Mouse (Mus musculus) heart, postnatal 0 days (tissue): ENCODE results near the gene Ice2. TPM values are rescaled to one million over a fixed set of nuclear protein-coding genes. Genes with fewer than 3 reads are reported as not detected.

Experiments used
- ATAC-seq: fragments of 200-750 bp; cut with Nextera tagmentation; 2 replicates; pipeline ENCODE4 v1.8.0; 2017; ENCODE audit warnings: low read depth, moderate number of reproducible peaks, moderate library complexity; ENCODE audit not compliant: insufficient read depth
- DNase-seq: peaks from one replicate; pipeline ENCODE4 v3.0.0-alpha.2; 2016; ENCODE audit warnings: low spot score
- H3K27ac ChIP-seq: fragments of 300-500 bp; sonication (generic); 2 replicates; pipeline ENCODE4 v1.5.1; 2014; ENCODE audit warnings: low read depth, mild to moderate bottlenecking
- H3K27me3 ChIP-seq: fragments of 300-500 bp; sonication (generic); 2 replicates; pipeline ENCODE4 v1.6.1; 2014; ENCODE audit warnings: low read length, mixed read lengths; ENCODE audit not compliant: control insufficient read depth, insufficient read depth
- H3K36me3 ChIP-seq: fragments of 300-500 bp; sonication (generic); replicated peaks from 2 replicates; pipeline ENCODE4 v1.6.1; 2014; ENCODE audit warnings: low read length, mixed read lengths; ENCODE audit not compliant: control insufficient read depth, insufficient read depth
- H3K4me1 ChIP-seq: fragments of 300-500 bp; sonication (generic); 2 replicates; pipeline ENCODE4 v1.6.1; 2014; ENCODE audit warnings: antibody characterized with exemption; ENCODE audit not compliant: control insufficient read depth, insufficient read depth
- H3K4me2 ChIP-seq: fragments of 300-500 bp; sonication (generic); 2 replicates; pipeline ENCODE4 v1.6.1; 2014; ENCODE audit warnings: low read depth, mild to moderate bottlenecking, low read length, moderate library complexity
- H3K4me3 ChIP-seq: fragments of 300-500 bp; sonication (generic); 2 replicates; pipeline ENCODE4 v1.5.1; 2014; ENCODE audit warnings: low read depth, low read length
- H3K9ac ChIP-seq: fragments of 300-500 bp; sonication (generic); replicated peaks from 2 replicates; pipeline ENCODE4 v1.6.1; 2014; ENCODE audit warnings: low read depth, low read length, mixed read lengths
- H3K9me3 ChIP-seq: fragments of 300-500 bp; sonication (generic); replicated peaks from 2 replicates; pipeline ENCODE4 v1.6.1; 2016; ENCODE audit warnings: low read length; ENCODE audit not compliant: control insufficient read depth
- CTCF ChIP-seq: IDR thresholded peaks from 2 replicates; pipeline ENCODE4 v1.5.1; 2016; ENCODE audit warnings: antibody characterized with exemption, control low read depth, low read depth
- EP300 ChIP-seq: IDR thresholded peaks from 2 replicates; pipeline ENCODE4 v1.6.1; 2016; ENCODE audit warnings: antibody characterized with exemption, low read depth
- WGBS: fragments of 180-500 bp; shearing (Covaris S2); extraction: QIAGEN DNeasy Blood & Tissue Kit; methylation state at CpG from one replicate; pipeline ENCODE4 v1.1.7; 2014; 5-methylcytosine and 5-hydroxymethylcytosine counted together
- polyA plus RNA-seq: library from polyadenylated mRNA; unstranded; fragments of >200 nt; fragmentation: Nextera tagmentation; extraction: Ambion mirVana; gene quantifications from 2 replicates; pipeline ENCODE4 v1.2.1, GENCODE M21; 2015
- total RNA-seq: library from RNA; depleted of rRNA; stranded (reverse); fragments of >200 nt; gene quantifications from 2 replicates; pipeline ENCODE4 v1.2.3, GENCODE M21; 2014; ENCODE audit warnings: low replicate concordance

Ice2 gene
- total and polyA plus RNA-seq, 2 experiments from 2014 or later: 5.9 to 6.4 TPM

DNA sequence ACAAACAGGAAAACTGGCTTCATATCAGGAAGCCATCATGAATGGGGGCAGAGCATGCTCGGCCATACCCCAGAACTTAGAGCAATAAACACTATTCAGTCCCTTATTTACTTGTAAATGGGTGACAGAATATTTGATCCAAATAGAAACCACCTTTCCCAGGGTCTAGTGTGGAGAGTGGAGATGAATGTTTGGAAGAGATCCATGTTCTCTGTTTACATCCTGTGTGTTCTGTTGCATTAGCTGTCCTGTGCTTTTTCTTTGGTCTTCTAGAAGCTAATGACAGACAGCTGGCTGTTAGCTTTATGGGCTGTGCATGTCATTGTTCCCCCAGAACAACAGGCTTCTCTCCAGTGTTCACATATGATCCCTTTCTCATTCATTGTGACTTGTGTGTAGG is 12.8 kb upstream of the Ice2 start:
- Histone ChIP-seq H3K36me3 (no peaks in the 10 kb centered on the region), H3K4me3 (no peak overlapping the region), H3K9me3 (no peaks in the 10 kb centered on the region), H3K9ac (no peak overlapping the region), H3K4me2 (no peak overlapping the region), H3K27me3 (no peaks in the 10 kb centered on the region), H3K4me1 (no peaks in the 10 kb centered on the region), H3K27ac (no peak overlapping the region)
- 73% methylated on average over 1 of the region's 1 CpGs for WGBS
- TF ChIP-seq CTCF: no peak
- ATAC-seq: no peak
- DNase-seq: no peak

DNA sequence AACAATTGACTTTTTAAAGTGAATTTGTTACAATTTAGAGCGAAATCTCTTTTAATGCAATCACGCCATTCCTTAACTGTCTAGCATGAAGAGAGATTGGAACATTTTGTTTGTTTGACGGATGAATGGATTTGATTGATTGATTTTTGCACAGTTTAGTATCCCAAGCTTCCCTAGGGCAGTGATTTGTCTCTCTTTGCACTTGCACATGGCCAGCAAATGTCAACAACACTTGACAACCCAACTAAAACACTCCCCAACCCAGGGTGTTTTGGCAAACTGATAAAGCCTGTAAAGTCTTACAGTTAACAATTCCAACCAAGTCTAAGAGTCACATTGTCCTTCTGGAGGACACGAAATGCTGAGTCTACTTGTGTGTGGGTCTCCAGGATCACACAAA is 10.4 kb upstream of the Ice2 start:
- Histone ChIP-seq H3K9me3 (no peaks in the 10 kb centered on the region), H3K36me3 (no peaks in the 10 kb centered on the region), H3K27ac (no peak overlapping the region), H3K4me2 (no peak overlapping the region), H3K9ac (no peak overlapping the region), H3K4me3 (no peak overlapping the region), H3K4me1 (no peaks in the 10 kb centered on the region), H3K27me3 (no peaks in the 10 kb centered on the region)
- no peak for DNase-seq
- no peak for ATAC-seq
- 79% methylated on average over 4 of the region's 4 CpGs for WGBS
- TF ChIP-seq CTCF (no peak), EP300 (no peak)

DNA sequence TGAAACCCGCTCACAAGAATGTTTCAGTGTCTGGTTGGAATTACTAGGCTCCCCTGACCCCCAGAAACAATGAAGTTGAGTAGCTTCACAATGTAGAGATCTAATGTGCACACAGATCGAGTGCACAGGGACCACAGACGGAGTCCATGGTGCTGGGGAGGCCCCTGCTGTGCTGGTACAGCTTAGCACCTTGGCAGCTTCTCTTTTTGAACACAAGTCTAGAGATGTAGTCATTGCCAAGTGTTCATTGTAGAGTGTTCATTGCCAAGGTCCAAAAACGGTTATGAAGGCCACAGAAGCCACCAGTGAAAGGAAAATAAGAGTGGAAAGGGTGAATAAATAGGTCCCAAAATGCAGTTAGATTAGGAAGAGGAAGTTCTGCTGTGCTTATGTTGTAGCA is 7.1 kb upstream of the Ice2 start:
- Histone ChIP-seq H3K4me1 (no peaks in the 10 kb centered on the region), H3K36me3 (no peaks in the 10 kb centered on the region), H3K9ac (no peak overlapping the region), H3K4me3 (no peak overlapping the region), H3K27me3 (no peaks in the 10 kb centered on the region), H3K9me3 (no peaks in the 10 kb centered on the region), H3K27ac (no peak overlapping the region), H3K4me2 (no peak overlapping the region)
- TF ChIP-seq CTCF (no peak), EP300 (no peak)
- ATAC-seq: no peak
- DNase-seq: no peak
- 72% methylated on average over 4 of the region's 4 CpGs for WGBS

DNA sequence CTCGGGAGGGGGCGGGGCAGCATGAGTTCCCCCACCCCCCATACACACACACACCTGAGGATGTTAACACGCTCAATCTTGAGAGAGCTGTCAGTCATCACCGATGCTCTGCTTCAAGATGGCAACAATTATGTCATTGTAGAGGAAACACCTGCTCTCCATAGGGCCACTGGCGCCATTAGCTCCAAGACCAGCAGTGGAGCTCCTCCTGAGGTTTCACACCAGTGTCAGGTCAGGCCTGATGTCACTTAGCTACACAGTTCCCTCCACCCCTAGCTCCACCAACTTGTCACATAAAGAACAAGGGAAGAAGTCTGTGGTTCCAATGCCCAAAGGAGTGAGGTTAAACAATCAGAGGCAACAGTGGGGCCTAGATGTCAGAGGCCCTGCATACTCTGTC is 3.5 kb upstream of the Ice2 start:
- Histone ChIP-seq H3K4me3 (no peak overlapping the region), H3K36me3 (no peaks in the 10 kb centered on the region), H3K4me1 (peaks cover 12% of the 10 kb centered on the region; the same call in 1 of the 2 replicates), H3K9me3 (no peaks in the 10 kb centered on the region), H3K4me2 (no peak overlapping the region), H3K27me3 (no peaks in the 10 kb centered on the region), H3K27ac (no peak overlapping the region), H3K9ac (no peak overlapping the region)
- 69% methylated on average over 5 of the region's 5 CpGs for WGBS
- no peak for ATAC-seq
- no peak for DNase-seq
- no peak for TF ChIP-seq EP300
- no peak for TF ChIP-seq CTCF

DNA sequence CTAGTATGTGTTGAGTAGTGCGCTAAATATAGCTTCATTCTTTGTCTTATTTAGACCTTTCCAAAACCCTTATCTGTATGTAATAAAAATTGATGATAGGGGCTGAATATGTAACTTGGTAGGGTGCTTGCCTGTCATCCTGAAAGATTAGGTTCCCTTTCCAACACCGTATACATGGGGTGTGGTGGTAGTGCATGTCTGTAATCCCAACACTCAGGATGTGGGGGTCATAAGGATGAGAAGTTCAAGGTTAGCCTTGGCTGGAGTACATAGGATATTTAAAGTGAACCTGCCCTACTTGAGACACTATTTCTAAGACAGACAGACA is 310 bp upstream of the Ice2 start:
- no peak for DNase-seq
- H3K4me2 ChIP-seq: peak overlapping the region; percentile 94

DNA sequence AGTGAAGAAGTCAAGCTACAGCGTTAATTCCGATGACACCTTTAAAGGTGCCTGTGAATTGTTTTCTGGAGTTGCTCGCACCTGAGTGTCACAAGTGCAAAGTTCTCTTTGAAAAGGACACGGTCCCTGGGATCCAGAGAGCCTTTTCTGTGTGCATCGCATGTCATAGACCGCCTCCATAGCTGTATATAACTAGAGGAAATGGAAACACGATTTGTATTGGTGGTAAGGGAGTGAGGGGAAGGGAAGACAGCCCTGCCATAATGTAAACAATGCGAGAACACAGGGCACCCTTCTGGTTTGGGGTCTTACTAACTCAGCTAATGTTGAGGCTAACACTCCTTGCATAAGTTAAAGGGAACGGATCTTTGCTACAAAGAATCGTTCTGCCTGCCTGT is 746 bp downstream of the Ice2 start:
- 17% methylated on average over 10 of the region's 10 CpGs for WGBS
- H3K9me3 ChIP-seq: no peaks in the 10 kb centered on the region
- no peaks in the 10 kb centered on the region for H3K27me3 ChIP-seq
- peaks cover 7% of the 10 kb centered on the region; the same call in 1 of the 2 replicates for H3K36me3 ChIP-seq
- peak overlapping the region; percentile 96 for H3K27ac ChIP-seq
- H3K4me3 ChIP-seq: peak overlapping the region; percentile 84
- DNase-seq: no peak
- ATAC-seq: no peak
- peak overlapping the region; percentile 95 for H3K9ac ChIP-seq
- TF ChIP-seq CTCF (no peak), EP300 (no peak)
- H3K4me1 ChIP-seq: peaks cover 12% of the 10 kb centered on the region; the same call in 1 of the 2 replicates
- H3K4me2 ChIP-seq: peak overlapping the region; percentile 94

More for the DNA sequence above, 310 bp upstream of the Ice2 start:
- H3K27ac ChIP-seq: peak overlapping the region; percentile 96
- no peaks in the 10 kb centered on the region for H3K9me3 ChIP-seq
- H3K36me3 ChIP-seq: peaks cover 7% of the 10 kb centered on the region; the same call in 1 of the 2 replicates
- WGBS: 44% methylated on average over 2 of the region's 2 CpGs
- peak; percentile 48; the same call in 1 of the 2 replicates for ATAC-seq
- peak overlapping the region; percentile 95 for H3K9ac ChIP-seq
- peak overlapping the region; percentile 84 for H3K4me3 ChIP-seq
- peaks cover 12% of the 10 kb centered on the region; the same call in 1 of the 2 replicates for H3K4me1 ChIP-seq
- TF ChIP-seq EP300 (no peak), CTCF (no peak)
- no peaks in the 10 kb centered on the region for H3K27me3 ChIP-seq
